Mouse (Mus musculus) ES-E14 (cell line): ENCODE results near the gene Mchr1. TPM values are rescaled to one million over a fixed set of nuclear protein-coding genes. Genes with fewer than 3 reads are reported as not detected.

Experiments
- DNase-seq: peaks from one replicate; pipeline ENCODE4 v3.0.0-alpha.2; 2013; ENCODE audit warnings: low read depth, low spot score
- H3K27ac ChIP-seq: 2 replicates; pipeline ENCODE4 v1.5.1; 2012; ENCODE audit warnings: low read depth, mild to moderate bottlenecking, low read length, moderate library complexity, mixed read lengths; ENCODE audit not compliant: poor library complexity, insufficient read depth, severe bottlenecking
- H3K36me3 ChIP-seq: 2 replicates; pipeline ENCODE4 v1.6.1; 2012; ENCODE audit warnings: mild to moderate bottlenecking, low read length, moderate library complexity, mixed read lengths; ENCODE audit not compliant: control insufficient read depth, poor library complexity, insufficient read depth, severe bottlenecking
- H3K4me1 ChIP-seq, 2 experiments: fragments of 150-350 bp in 1 of 2; sonication (generic) in 1 of 2; 2 replicates each; pipeline ENCODE4 v1.6.1; 2012; ENCODE audit warnings: low read length in 2 of 2, mild to moderate bottlenecking in 1 of 2, mixed read lengths in 1 of 2; ENCODE audit not compliant: control insufficient read depth in 2 of 2, insufficient read depth in 2 of 2, poor library complexity in 1 of 2
- H3K4me3 ChIP-seq, 2 experiments: fragments of 150-350 bp in 1 of 2; sonication (generic) in 1 of 2; 2 replicates each; pipeline ENCODE4 v1.5.1; 2012; ENCODE audit warnings: low read length in 2 of 2, low read depth in 1 of 2, mild to moderate bottlenecking in 1 of 2, mixed read lengths in 1 of 2; ENCODE audit not compliant: insufficient read depth in 1 of 2, poor library complexity in 1 of 2, severe bottlenecking in 1 of 2
- H3K9ac ChIP-seq: 2 replicates; pipeline ENCODE4 v1.6.1; 2012; ENCODE audit warnings: low read depth, mild to moderate bottlenecking, low read length, mixed read lengths; ENCODE audit not compliant: poor library complexity, insufficient read depth, severe bottlenecking
- H3K9me3 ChIP-seq: fragments of 150-350 bp; sonication (generic); 2 replicates; pipeline ENCODE4 v1.6.1; 2012; ENCODE audit warnings: low read depth, mild to moderate bottlenecking, low read length; ENCODE audit not compliant: control insufficient read depth, insufficient read depth
- CHD2 ChIP-seq: IDR thresholded peaks from 2 replicates; pipeline ENCODE4 v1.6.1; 2014; ENCODE audit warnings: mild to moderate bottlenecking, low read depth, low read length, inconsistent platforms
- HCFC1 ChIP-seq: IDR thresholded peaks from 2 replicates; pipeline ENCODE4 v1.6.1; 2012; ENCODE audit warnings: low read length, inconsistent platforms, borderline replicate concordance; ENCODE audit not compliant: insufficient read depth
- MAFK ChIP-seq: IDR thresholded peaks from 2 replicates; pipeline ENCODE4 v1.6.1; 2014; ENCODE audit warnings: mild to moderate bottlenecking, low read depth, low read length, inconsistent platforms; ENCODE audit not compliant: insufficient read depth
- ZC3H11A ChIP-seq: IDR thresholded peaks from 2 replicates; pipeline ENCODE4 v1.6.1; 2012; ENCODE audit warnings: low read depth, mild to moderate bottlenecking, inconsistent platforms, low read length, borderline replicate concordance
- ZNF384 ChIP-seq: IDR thresholded peaks from 2 replicates; pipeline ENCODE4 v1.6.1; 2012; ENCODE audit warnings: low read depth, low read length, inconsistent platforms
- in situ Hi-C, 2 experiments: fragments of 600-800 bp; cut with MboI; formaldehyde crosslinking; loops; one replicate each; pipeline ENCODE4 v1.15.1; 2025; ENCODE audit warnings: low sequenced_read_pairs in 2 of 2, inconsistent platforms in 1 of 2; ENCODE audit not compliant: unreplicated experiment in 2 of 2
- total RNA-seq: library from RNA; depleted of rRNA; stranded (reverse); fragments of 300-350 nt; gene quantifications from 2 replicates; pipeline ENCODE4 v1.2.3, GENCODE M21; 2012

Gene Mchr1
- total RNA-seq, 1 experiment: 0.09 TPM

DNA sequence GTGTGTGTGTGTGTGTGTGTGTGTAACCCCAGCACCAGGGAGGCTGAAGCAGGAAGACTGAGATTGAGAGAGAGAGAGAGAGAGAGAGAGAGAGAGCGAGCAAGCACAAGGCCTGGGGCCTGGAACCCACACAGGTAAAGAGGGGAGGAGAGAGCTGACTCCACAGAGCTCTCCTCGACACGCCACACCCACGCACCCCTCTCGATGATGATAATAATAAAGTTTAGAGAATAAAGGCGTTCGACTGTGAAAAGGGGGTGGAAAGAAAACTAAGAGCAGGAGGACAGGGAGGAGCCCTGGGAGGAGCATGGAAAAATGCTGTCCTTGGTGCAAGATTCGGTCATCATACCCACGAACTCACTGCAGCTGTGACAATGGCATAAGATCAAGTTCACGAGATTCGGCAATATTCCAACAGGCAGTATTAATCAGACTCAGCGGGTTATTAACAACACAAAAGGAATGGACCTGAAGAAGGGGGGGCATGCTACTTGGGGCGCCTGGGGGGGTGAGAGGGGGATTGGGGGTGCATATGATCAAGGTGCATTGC lies 4.6 kb downstream of the Mchr1 start:
- TF ChIP-seq CHD2 (no peak), ZC3H11A (no peak), ZNF384 (no peak), MAFK (no peak), HCFC1 (no peak)
- no peak for DNase-seq
- Histone ChIP-seq H3K4me3 (no peak overlapping the region), H3K36me3 (no peaks in the 10 kb centered on the region), H3K9me3 (no peaks in the 10 kb centered on the region), H3K4me1 (peaks cover 0 to 2% of the 10 kb centered on the region in 2 experiments; a peak in 1 of 4 replicates), H3K27ac (no peak overlapping the region), H3K9ac (no peak overlapping the region)
- in situ Hi-C loops: no loop called here

DNA sequence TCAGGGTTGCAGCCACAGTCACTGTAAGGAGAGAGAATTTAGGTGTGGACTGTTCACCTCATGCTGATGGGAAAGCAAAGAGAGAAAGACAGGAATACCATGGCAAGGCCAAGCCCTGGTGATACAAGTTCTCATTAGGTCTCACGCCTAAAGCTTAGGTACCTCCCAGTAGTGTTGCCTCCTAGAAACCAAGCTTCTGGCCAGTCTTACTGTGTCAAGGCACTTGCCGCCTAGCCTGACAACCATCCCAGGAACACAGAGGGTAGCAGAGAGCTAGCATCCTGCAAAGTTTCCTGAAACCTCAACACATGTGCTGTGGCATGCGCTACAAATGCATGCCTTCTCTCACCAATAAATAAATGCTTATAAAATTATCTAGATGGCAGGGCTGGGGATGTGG lies 11.6 kb downstream of the Mchr1 start:
- Histone ChIP-seq H3K27ac (no peak overlapping the region), H3K4me1 (0 out of 4 replicates have a peak, but pooled peaks cover 0 to 3% of the 10 kb centered on the region in 2 experiments), H3K36me3 (no peaks in the 10 kb centered on the region), H3K9me3 (no peaks in the 10 kb centered on the region), H3K4me3 (no peak overlapping the region), H3K9ac (no peak overlapping the region)
- in situ Hi-C loops: no loop called here
- TF ChIP-seq HCFC1 (no peak), CHD2 (no peak), ZC3H11A (no peak), MAFK (no peak), ZNF384 (no peak)
- DNase-seq: no peak

DNA sequence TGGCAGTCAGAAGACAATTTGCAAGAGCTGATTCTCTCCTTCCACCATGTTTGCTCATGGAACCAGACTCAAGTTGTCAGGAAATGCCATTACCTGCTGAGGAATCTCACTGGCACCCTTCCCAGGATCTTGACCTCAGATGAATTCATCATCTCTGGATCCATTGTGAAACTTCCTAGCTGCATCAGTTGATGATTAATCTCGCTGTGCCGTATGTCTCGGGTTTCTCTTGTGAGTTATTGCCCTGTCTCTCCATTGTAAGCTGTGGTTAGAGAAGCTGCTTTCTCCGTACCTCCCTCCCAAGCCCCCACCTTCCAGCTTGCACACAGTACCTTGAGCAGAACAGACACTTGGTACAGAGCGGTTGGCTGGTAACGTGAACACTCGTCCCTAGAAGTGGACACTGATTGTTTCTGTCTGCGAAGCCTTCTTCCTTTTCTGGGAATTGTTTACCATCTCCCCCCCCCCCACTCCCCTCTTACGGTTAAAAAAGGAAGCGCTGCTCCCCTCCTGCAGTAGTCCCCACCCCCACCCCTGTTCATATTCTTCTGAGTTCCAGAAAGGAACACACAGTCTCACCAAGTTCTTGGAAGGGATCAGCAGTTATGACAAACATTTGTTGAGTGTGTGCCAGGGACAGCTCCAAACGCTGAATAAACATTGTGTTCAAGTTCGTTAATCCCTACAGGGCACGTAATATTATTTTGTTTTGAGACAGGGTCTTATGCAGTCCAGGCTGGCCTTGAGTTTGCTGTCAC lies 12.5 kb downstream of the Mchr1 start:
- Histone ChIP-seq H3K27ac (no peak overlapping the region), H3K36me3 (no peaks in the 10 kb centered on the region), H3K4me1 (0 out of 4 replicates have a peak, but pooled peaks cover 0 to 3% of the 10 kb centered on the region in 2 experiments), H3K4me3 (no peak overlapping the region), H3K9me3 (no peaks in the 10 kb centered on the region), H3K9ac (no peak overlapping the region)
- in situ Hi-C loops: no loop called here
- DNase-seq: no peak
- no peak for TF ChIP-seq ZNF384
- no peak for TF ChIP-seq MAFK
- no peak for TF ChIP-seq CHD2
- TF ChIP-seq HCFC1: no peak
- no peak for TF ChIP-seq ZC3H11A

DNA sequence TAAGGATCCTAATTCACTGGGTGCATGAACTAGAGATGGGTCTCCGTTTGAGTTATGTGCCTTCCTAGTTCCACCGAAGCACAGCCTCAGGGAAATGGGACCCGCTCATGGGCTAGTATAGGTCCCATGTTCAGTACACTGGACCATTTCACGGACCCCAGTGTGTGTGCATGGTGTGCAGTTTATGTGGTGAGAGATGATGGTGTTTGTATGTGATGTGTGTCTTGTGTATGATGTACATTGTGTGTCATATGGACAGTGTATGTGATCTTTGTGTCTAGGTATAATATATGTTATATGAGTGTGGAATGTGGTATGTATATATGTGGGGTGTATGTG lies 13.0 kb downstream of the Mchr1 start:
- H3K4me1 ChIP-seq: 0 out of 4 replicates have a peak, but pooled peaks cover 0 to 3% of the 10 kb centered on the region in 2 experiments
- no peaks in the 10 kb centered on the region for H3K9me3 ChIP-seq
- in situ Hi-C loops: no loop called here
- H3K36me3 ChIP-seq: no peaks in the 10 kb centered on the region
- H3K4me3 ChIP-seq: no peak overlapping the region
- DNase-seq: no peak
- TF ChIP-seq CHD2 (no peak), ZC3H11A (no peak), MAFK (no peak), HCFC1 (no peak), ZNF384 (no peak)
- H3K27ac ChIP-seq: no peak overlapping the region
- H3K9ac ChIP-seq: no peak overlapping the region
